Mouse (Mus musculus): ENCODE data around the gene Cdkn1a. TPM values are rescaled to one million over a fixed set of nuclear protein-coding genes. Genes with fewer than 3 reads are reported as not detected.
"Not testable (repeated sequence)": the region's sequence is repeated elsewhere in the genome, so short reads cannot be mapped to it uniquely, and the experiment has no call there.

Gene Cdkn1a
- 39.3 and 39.7 TPM in 2 replicates for polyA plus RNA-seq (2015; fragmentation: Nextera tagmentation; extraction: Ambion mirVana)

GRCm38 (mm10) chr17:29090776-29091175, at the start of gene Cdkn1a:
Cdkn1a (plus strand) TSS chr17:29090976.
- DNase-seq (ENCODE audit: low spot score) = no peak

GRCm38 (mm10) chr17:29041632-29042031, 49.1 kb upstream of the Cdkn1a start:
- DNase-seq (ENCODE audit: low spot score) = not testable (repeated sequence)

GRCm38 (mm10) chr17:29042569-29042968, 48.2 kb upstream of the Cdkn1a start:
- no peak for DNase-seq (ENCODE audit: low spot score)

GRCm38 (mm10) chr17:29043583-29043982, 47.2 kb upstream of the Cdkn1a start:
- DNase-seq (ENCODE audit: low spot score) = no peak

GRCm38 (mm10) chr17:29044146-29044924, 46.4 kb upstream of the Cdkn1a start:
- no peak for DNase-seq (ENCODE audit: low spot score)

GRCm38 (mm10) chr17:29044925-29045319, 45.9 kb upstream of the Cdkn1a start:
- DNase-seq (ENCODE audit: low spot score) = peak; percentile 65

- no peak for DNase-seq (ENCODE audit: low spot score)
Measured at GRCm38 (mm10) chr17:29045741-29046530, 44.8 kb upstream of the Cdkn1a start.

GRCm38 (mm10) chr17:29046863-29047262, 43.9 kb upstream of the Cdkn1a start:
- DNase-seq (ENCODE audit: low spot score) = no peak

- no peak for DNase-seq (ENCODE audit: low spot score)
Measured at GRCm38 (mm10) chr17:29047697-29048514, 42.9 kb upstream of the Cdkn1a start.

- peak; percentile 80 for DNase-seq (ENCODE audit: low spot score)
Measured at GRCm38 (mm10) chr17:29048748-29049507, 41.8 kb upstream of the Cdkn1a start.

GRCm38 (mm10) chr17:29049508-29049889, 41.3 kb upstream of the Cdkn1a start:
- DNase-seq (ENCODE audit: low spot score) = no peak

GRCm38 (mm10) chr17:29049923-29050322, 40.9 kb upstream of the Cdkn1a start:
- DNase-seq (ENCODE audit: low spot score) = no peak

GRCm38 (mm10) chr17:29050791-29051190, 40.0 kb upstream of the Cdkn1a start:
- no peak for DNase-seq (ENCODE audit: low spot score)

GRCm38 (mm10) chr17:29053067-29053466, 37.7 kb upstream of the Cdkn1a start:
- DNase-seq (ENCODE audit: low spot score) = no peak

GRCm38 (mm10) chr17:29053841-29054240, 36.9 kb upstream of the Cdkn1a start:
- no peak for DNase-seq (ENCODE audit: low spot score)

GRCm38 (mm10) chr17:29054429-29054828, 36.3 kb upstream of the Cdkn1a start:
- DNase-seq (ENCODE audit: low spot score) = no peak

- no peak for DNase-seq (ENCODE audit: low spot score)
Measured at GRCm38 (mm10) chr17:29055586-29055985, 35.2 kb upstream of the Cdkn1a start.

- no peak for DNase-seq (ENCODE audit: low spot score)
Measured at GRCm38 (mm10) chr17:29056207-29056606, 34.6 kb upstream of the Cdkn1a start.

- peak; percentile 80 for DNase-seq (ENCODE audit: low spot score)
Measured at GRCm38 (mm10) chr17:29056699-29057151, 34.1 kb upstream of the Cdkn1a start.

GRCm38 (mm10) chr17:29057361-29057890, 33.4 kb upstream of the Cdkn1a start:
- DNase-seq (ENCODE audit: low spot score) = no peak
